In genomic region chr12:80885301-80886288, GRCm38 (mm10) we compare ENCODE assay signal across 8 mouse cellular contexts. TPM values are rescaled to one million over a fixed set of nuclear protein-coding genes. Genes with fewer than 3 reads are reported as not detected.
DNase-seq lines count a peak whose midpoint lies in the region; ATAC-seq and TF ChIP-seq lines count a peak whose summit lies in the region.

No protein-coding gene starts in this region.

- ATAC-seq in lung, embryonic 16.5 days (ENCODE audit: low read depth): peak; percentile 92

- intact Hi-C loops in left cerebral cortex, postnatal 36 days (cut with DNase I): no loop called here

- H3K4me3 ChIP-seq in E14TG2a.4 (replicated peaks; ENCODE audit: low read length): peak overlapping the region; percentile 69
- H3K4me3 ChIP-seq in lung, embryonic 16.5 days (ENCODE audit: low read length): peak overlapping the region; percentile 17

- peak; percentile 43 to 53 for DNase-seq in adrenal gland, postnatal 36 days
- peak; percentile 90 to 95 for DNase-seq in heart, adult 18-20 months
- DNase-seq in kidney, adult 9 months: peak; percentile 68
- peak; percentile 74 for DNase-seq in testis, postnatal 14 days (ENCODE audit: low spot score)
- no peak for DNase-seq in layer of hippocampus, adult 18-20 months (ENCODE audit: low spot score in 2 of 2)
- no peak for DNase-seq in left cerebral cortex, postnatal 36 days (ENCODE audit: low spot score in 2 of 2)

- TF ChIP-seq CTCF in E14TG2a.4 (conservative IDR thresholded peaks at IDR 0.05; ENCODE audit: low read length): no peak

- no peak overlapping the region for H3K9ac ChIP-seq in lung, embryonic 16.5 days (ENCODE audit: low read length)

- no peaks in the 10 kb centered on the region for H3K9me3 ChIP-seq in E14TG2a.4 (ENCODE audit: low read length)
- peaks cover 4% of the 10 kb centered on the region for H3K9me3 ChIP-seq in lung, embryonic 16.5 days (ENCODE audit: control insufficient read depth, low read length)

- 24% methylated on average over 15 of the region's 15 CpGs for WGBS in lung, embryonic 16.5 days

- peaks cover 57% of the 10 kb centered on the region for H3K4me1 ChIP-seq in E14TG2a.4 (replicated peaks; ENCODE audit: low read depth, low read length)
- peaks cover 6% of the 10 kb centered on the region for H3K4me1 ChIP-seq in lung, embryonic 16.5 days (replicated peaks; ENCODE audit: control insufficient read depth, insufficient read depth, low read length)

- peak overlapping the region; percentile 48; the same call in 1 of the 2 replicates for H3K27ac ChIP-seq in lung, embryonic 16.5 days (ENCODE audit: low read length)

- peaks cover 13% of the 10 kb centered on the region for H3K36me3 ChIP-seq in E14TG2a.4 (ENCODE audit: insufficient read depth, low read length)
- H3K36me3 ChIP-seq in lung, embryonic 16.5 days (ENCODE audit: control insufficient read depth, insufficient read depth, low read length): no peaks in the 10 kb centered on the region

- no peaks in the 10 kb centered on the region for H3K27me3 ChIP-seq in E14TG2a.4 (ENCODE audit: insufficient read depth, low read length)
- no peaks in the 10 kb centered on the region for H3K27me3 ChIP-seq in lung, embryonic 16.5 days (ENCODE audit: control insufficient read depth, insufficient read depth, low read depth, low read length)

- peak overlapping the region; percentile 48 for H3K4me2 ChIP-seq in lung, embryonic 16.5 days (ENCODE audit: low read depth, low read length)

RNA-seq across cellular contexts. Expression of gene Srsf5, which starts 59.7 kb away (rescaled TPM):
- 100 to 1,000 TPM; 277 to 316 TPM for total RNA-seq in adrenal gland, postnatal 36 days (2021)
- total RNA-seq in heart, adult 18-20 months (2021): 100 to 1,000 TPM in 1 of 2 experiments, 10 to 100 TPM in 1; 89.4 to 117 TPM
- 514 and 599 TPM in 2 replicates for polyA plus RNA-seq in lung, embryonic 16.5 days (2015; fragmentation: Nextera tagmentation; extraction: Ambion mirVana)
- 100 to 1,000 TPM; 278 to 306 TPM for total RNA-seq in layer of hippocampus, adult 18-20 months (2021)
- 100 to 1,000 TPM; 256 to 346 TPM for total RNA-seq in left cerebral cortex, postnatal 36 days (2021)

Comparison
In these comparisons a context has a peak if more than half of its experiments do, and no peak if none do; other contexts are left out.
1. DNase-seq: peak in adrenal gland, postnatal 36 days (2 of 2), heart, adult 18-20 months (2 of 2), kidney, adult 9 months (single experiment) and testis, postnatal 14 days (single experiment); none in layer of hippocampus, adult 18-20 months (0 of 2) and left cerebral cortex, postnatal 36 days (0 of 2).